Mouse (Mus musculus) cerebellum, postnatal 14 days (tissue): ENCODE results near the gene Nrsn2.
A peak's percentile ranks its signal among the peaks of the same experiment; 100 is the strongest.

Experiments
- DNase-seq, 2 experiments: peaks; one replicate each; pipeline ENCODE4 v3.0.0; 2021; ENCODE audit warnings: mixed read lengths in 2 of 2

The Nrsn2 gene

GRCm38 (mm10) chr2:152339631-152340179 is 36.7 kb downstream of the Nrsn2 start:
- DNase-seq, result peak; percentile 63 to 68

- no peak for DNase-seq
Observed at GRCm38 (mm10) chr2:152338319-152338718, 38.1 kb downstream of the Nrsn2 start.

- DNase-seq, result no peak
Observed at GRCm38 (mm10) chr2:152337591-152338212, 38.7 kb downstream of the Nrsn2 start.

- peak; percentile 49 to 53 for DNase-seq
Observed at GRCm38 (mm10) chr2:152336856-152337255, 39.6 kb downstream of the Nrsn2 start.

GRCm38 (mm10) chr2:152335289-152335820 is 41.1 kb downstream of the Nrsn2 start:
- no peak for DNase-seq

GRCm38 (mm10) chr2:152333345-152334006 is 43.0 kb downstream of the Nrsn2 start:
- DNase-seq, result no peak

GRCm38 (mm10) chr2:152332101-152332825 is 44.2 kb downstream of the Nrsn2 start, which contains the start of gene Rbck1:
TSS of gene Rbck1 (minus strand) at chr2:152332653.
- DNase-seq, result peak; percentile 92 to 95

- no peak for DNase-seq
Observed at GRCm38 (mm10) chr2:152330858-152331423, 45.5 kb downstream of the Nrsn2 start.

GRCm38 (mm10) chr2:152327980-152328379 is 48.5 kb downstream of the Nrsn2 start:
- no peak for DNase-seq

GRCm38 (mm10) chr2:152326654-152327053 is 49.8 kb downstream of the Nrsn2 start:
- no peak for DNase-seq

GRCm38 (mm10) chr2:152326157-152326556 is 50.3 kb downstream of the Nrsn2 start:
- DNase-seq, result no peak

GRCm38 (mm10) chr2:152324842-152325241 is 51.6 kb downstream of the Nrsn2 start:
- no peak for DNase-seq

GRCm38 (mm10) chr2:152323971-152324370 is 52.5 kb downstream of the Nrsn2 start:
- DNase-seq, result peak; percentile 66

GRCm38 (mm10) chr2:152322198-152322597 is 54.2 kb downstream of the Nrsn2 start:
- DNase-seq, result no peak

- DNase-seq, result no peak
Observed at GRCm38 (mm10) chr2:152321558-152321957, 54.9 kb downstream of the Nrsn2 start.
